Mouse (Mus musculus) E14TG2a.4 (cell line): ENCODE results near the gene Mrpl35.

Experiments
- CTCF ChIP-seq: conservative IDR thresholded peaks from 2 replicates; pipeline ENCODE4 v1.5.1; 2014; ENCODE audit warnings: low read length
- NANOG ChIP-seq: IDR thresholded peaks from 2 replicates; pipeline ENCODE4 v1.6.1; 2014; ENCODE audit warnings: borderline replicate concordance, low read length, mixed read lengths

GRCm38 (mm10) chr6:71788348-71788747, 38.4 kb downstream of the Mrpl35 start:
- TF ChIP-seq CTCF: no peak
- TF ChIP-seq NANOG: no peak
